ENCODE assay signal across 21 mouse cellular contexts in genomic region chr7:107380562-107380961, GRCm38 (mm10). TPM values are rescaled to one million over a fixed set of nuclear protein-coding genes. Genes with fewer than 3 reads are reported as not detected.
"Had no signal": no experiment of that assay in that cellular context is flagged by ENCODE, and none has a peak within 500 bp of the region (broad histone marks: within the 10 kb centered on the region; RNA-seq: fewer than 3 reads in every experiment).

No protein-coding gene starts in this region.

- H3K9me3 ChIP-seq: liver, embryonic 13.5 days; liver, embryonic 15.5 days; lung, embryonic 15.5 days; midbrain, embryonic 10.5 days; neural tube, embryonic 12.5 days had no signal

- H3K27ac ChIP-seq: liver, embryonic 13.5 days; liver, embryonic 15.5 days; lung, embryonic 15.5 days; midbrain, embryonic 10.5 days; neural tube, embryonic 12.5 days had no signal

- H3K27me3 ChIP-seq: liver, embryonic 13.5 days; liver, embryonic 15.5 days; lung, embryonic 15.5 days; neural tube, embryonic 12.5 days had no signal

- ATAC-seq: liver, postnatal 0 days; lung, postnatal 0 days; midbrain, embryonic 16.5 days had no signal

- H3K9ac ChIP-seq: liver, embryonic 13.5 days; liver, embryonic 15.5 days; liver, postnatal 0 days; lung, embryonic 15.5 days; neural tube, embryonic 12.5 days had no signal

- H3K4me1 ChIP-seq: liver, embryonic 13.5 days; liver, embryonic 15.5 days; lung, embryonic 15.5 days; midbrain, embryonic 10.5 days; neural tube, embryonic 12.5 days had no signal

- H3K36me3 ChIP-seq: liver, embryonic 13.5 days; liver, embryonic 15.5 days; lung, embryonic 15.5 days; midbrain, embryonic 10.5 days; neural tube, embryonic 12.5 days had no signal

- H3K4me2 ChIP-seq: liver, embryonic 11.5 days; liver, embryonic 13.5 days; liver, embryonic 15.5 days; lung, embryonic 15.5 days; neural tube, embryonic 12.5 days had no signal

- H3K4me3 ChIP-seq: liver, embryonic 13.5 days; liver, embryonic 15.5 days; lung, embryonic 15.5 days; midbrain, embryonic 10.5 days; myocyte; neural tube, embryonic 12.5 days had no signal

- DNase-seq: liver, embryonic 13.5 days; liver, postnatal 0 days; lung, adult 2 months; lung, postnatal 14 days; lung, postnatal 4 days; midbrain, embryonic 14.5 days; right cerebral cortex, adult 18-20 months; right cerebral cortex, postnatal 25 days; right cerebral cortex, postnatal 4 days; spleen, adult 18-20 months; thymus, adult 18-20 months; thymus, postnatal 14 days; thymus, postnatal 36 days had no signal

RNA-seq across cellular contexts. Expression of gene Syt9, which starts 10.0 kb away (rescaled TPM):
- polyA plus RNA-seq: myocyte had no signal
